Mouse (Mus musculus): ENCODE results near the gene Dars2. TPM values are rescaled to one million over a fixed set of nuclear protein-coding genes. Genes with fewer than 3 reads are reported as not detected.
A peak's percentile ranks its signal among the peaks of the same experiment; 100 is the strongest.

Dars2 gene
- total and polyA plus RNA-seq, 3 experiments: 53.1 to 83.6 TPM; not detected in 1

GRCm38 (mm10) chr1:161070352-161071271, at the start of gene Dars2, which contains the start of gene Cenpl (continued):
- no peak for TF ChIP-seq MAFK (IDR thresholded peaks at IDR 0.05; ENCODE audit: borderline replicate concordance, low read depth, low read length)
- no peak; the same call in 1 of the 2 replicates for TF ChIP-seq POLR2AphosphoS5 (IDR thresholded peaks at IDR 0.05; ENCODE audit: borderline replicate concordance, low read depth, low read length)
- TF ChIP-seq ELF1 (IDR thresholded peaks at IDR 0.05; ENCODE audit: low read depth, low read length): peak; percentile 99
- TF ChIP-seq TBP (IDR thresholded peaks at IDR 0.05; ENCODE audit: low read depth, low read length): peak; percentile 38; the same call in 1 of the 2 replicates
- TF ChIP-seq TCF12 (IDR thresholded peaks at IDR 0.05; ENCODE audit: low read depth, low read length): peak; percentile 17; the same call in 1 of the 2 replicates
- no peak for TF ChIP-seq ZNF384 (IDR thresholded peaks at IDR 0.05; ENCODE audit: low read depth, low read length)

GRCm38 (mm10) chr1:161114591-161114990, 44.1 kb upstream of the Dars2 start:
- Histone ChIP-seq H3K4me1 (ENCODE audit: control insufficient read depth in 1 of 2, insufficient read depth in 2 of 2, low read length in 2 of 2) (no peaks in the 10 kb centered on the region; a peak in 1 of 4 replicates), H3K27ac (ENCODE audit: control insufficient read depth, low read depth, low read length) (no peak overlapping the region), H3K36me3 (ENCODE audit: control insufficient read depth in 1 of 2, insufficient read depth in 2 of 2, low read length in 2 of 2) (no peaks in the 10 kb centered on the region), H3K27me3 (ENCODE audit: control insufficient read depth in 1 of 2, insufficient read depth in 2 of 2, low read length in 2 of 2) (no peaks in the 10 kb centered on the region), H3K9me3 (replicated peaks; ENCODE audit: insufficient read depth, low read length) (no peaks in the 10 kb centered on the region), H3K9ac (ENCODE audit: control insufficient read depth, low read depth, low read length, poor library complexity, severe bottlenecking) (no peak overlapping the region), H3K79me2 (ENCODE audit: control insufficient read depth, insufficient read depth, low read length, poor library complexity) (no peaks in the 10 kb centered on the region; the same call in 1 of the 2 replicates), H3K4me3 (ENCODE audit: control insufficient read depth in 1 of 2, insufficient read depth in 1 of 2, low read depth in 2 of 2, low read length in 2 of 2) (no peak overlapping the region)
- no peak for TF ChIP-seq USF2 (IDR thresholded peaks at IDR 0.05; ENCODE audit: borderline replicate concordance in 1 of 2, insufficient read depth in 1 of 2, low read depth in 1 of 2, low read length in 2 of 2)
- no peak for TF ChIP-seq EP300 (IDR thresholded peaks at IDR 0.05; ENCODE audit: low read depth in 1 of 2, low read length in 2 of 2)
- TF ChIP-seq GABPA (IDR thresholded peaks at IDR 0.05; ENCODE audit: low read depth, low read length): no peak
- TF ChIP-seq POLR2AphosphoS5 (IDR thresholded peaks at IDR 0.05; ENCODE audit: borderline replicate concordance, low read depth, low read length): no peak
- no peak for TF ChIP-seq MYC (IDR thresholded peaks at IDR 0.05; ENCODE audit: low read depth, low read length)
- no peak for TF ChIP-seq E2F4 (IDR thresholded peaks at IDR 0.05; ENCODE audit: borderline replicate concordance, low read depth, low read length)
- TF ChIP-seq MEF2A (IDR thresholded peaks at IDR 0.05; ENCODE audit: extremely low read depth, insufficient replicate concordance, low read depth, low read length, poor library complexity, severe bottlenecking): no peak
- no peak for TF ChIP-seq RAD21 (IDR thresholded peaks at IDR 0.05; ENCODE audit: low read depth, low read length)
- no peak for DNase-seq (ENCODE audit: low read depth, low spot score)

GRCm38 (mm10) chr1:161109216-161109615, 38.8 kb upstream of the Dars2 start:
- Histone ChIP-seq H3K27ac (ENCODE audit: control insufficient read depth, low read depth, low read length) (no peak overlapping the region), H3K79me2 (ENCODE audit: control insufficient read depth, insufficient read depth, low read length, poor library complexity) (no peaks in the 10 kb centered on the region), H3K4me1 (ENCODE audit: control insufficient read depth in 1 of 2, insufficient read depth in 2 of 2, low read length in 2 of 2) (no peaks in the 10 kb centered on the region), H3K9ac (ENCODE audit: control insufficient read depth, low read depth, low read length, poor library complexity, severe bottlenecking) (no peak overlapping the region), H3K9me3 (replicated peaks; ENCODE audit: insufficient read depth, low read length) (no peaks in the 10 kb centered on the region), H3K36me3 (ENCODE audit: control insufficient read depth in 1 of 2, insufficient read depth in 2 of 2, low read length in 2 of 2) (no peaks in the 10 kb centered on the region; a peak in 2 of 4 replicates), H3K4me3 (ENCODE audit: control insufficient read depth in 1 of 2, insufficient read depth in 1 of 2, low read depth in 2 of 2, low read length in 2 of 2) (no peak overlapping the region), H3K27me3 (ENCODE audit: control insufficient read depth in 1 of 2, insufficient read depth in 2 of 2, low read length in 2 of 2) (no peaks in the 10 kb centered on the region)
- no peak for TF ChIP-seq ETS1 (IDR thresholded peaks at IDR 0.05; ENCODE audit: low read depth, low read length)
- TF ChIP-seq HCFC1 (IDR thresholded peaks at IDR 0.05; ENCODE audit: low read depth, low read length): no peak
- no peak for TF ChIP-seq BHLHE40 (IDR thresholded peaks at IDR 0.05; ENCODE audit: borderline replicate concordance, low read depth, low read length)
- DNase-seq (ENCODE audit: low read depth, low spot score): no peak
